Mouse (Mus musculus) erythroblast, adult 5-6 weeks (primary cell): ENCODE results near the gene Kcnc3. TPM values are rescaled to one million over a fixed set of nuclear protein-coding genes. Genes with fewer than 3 reads are reported as not detected.

Source experiments
- ATAC-seq: replicated peaks from 2 replicates; pipeline ENCODE4 v1.8.0; 2016; ENCODE audit warnings: moderate number of reproducible peaks, mild to moderate bottlenecking, moderate TSS enrichment, inconsistent platforms; ENCODE audit not compliant: poor library complexity, low FRiP score, severe bottlenecking
- total RNA-seq, 2 experiments: library from RNA; stranded (forward) in 1 of 2; stranded (reverse) in 1 of 2; fragments of 150-400 nt in 1 of 2; fragments of 200-764, 138-1000 nt in 1 of 2; gene quantifications; 2 replicates each; pipeline versions ENCODE4 v1.2.3 to v1.2.4; 2015 to 2017; ENCODE audit warnings: low replicate concordance in 2 of 2

Gene Kcnc3
- total RNA-seq, 2 experiments from 2014 or later: not detected

DNA sequence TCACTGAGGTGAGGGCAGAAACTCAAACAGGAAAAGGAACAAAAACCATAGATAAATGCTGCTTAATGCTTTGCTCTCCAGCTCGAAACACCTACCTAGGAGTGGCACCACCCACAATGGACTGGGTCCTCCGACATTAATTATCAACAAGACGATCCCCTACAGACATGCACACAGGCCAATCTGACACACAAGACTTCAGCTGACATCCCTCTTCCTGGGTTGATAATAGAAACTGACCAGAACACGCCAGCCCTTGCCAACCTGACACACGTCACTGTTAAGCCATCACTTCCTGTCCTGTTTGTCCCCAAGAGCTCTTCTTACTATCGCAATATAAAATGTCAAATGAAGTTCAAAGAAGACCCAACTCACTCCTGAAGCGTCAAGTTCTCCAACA is 61.0 kb downstream of the Kcnc3 start:
- no peak for ATAC-seq

DNA sequence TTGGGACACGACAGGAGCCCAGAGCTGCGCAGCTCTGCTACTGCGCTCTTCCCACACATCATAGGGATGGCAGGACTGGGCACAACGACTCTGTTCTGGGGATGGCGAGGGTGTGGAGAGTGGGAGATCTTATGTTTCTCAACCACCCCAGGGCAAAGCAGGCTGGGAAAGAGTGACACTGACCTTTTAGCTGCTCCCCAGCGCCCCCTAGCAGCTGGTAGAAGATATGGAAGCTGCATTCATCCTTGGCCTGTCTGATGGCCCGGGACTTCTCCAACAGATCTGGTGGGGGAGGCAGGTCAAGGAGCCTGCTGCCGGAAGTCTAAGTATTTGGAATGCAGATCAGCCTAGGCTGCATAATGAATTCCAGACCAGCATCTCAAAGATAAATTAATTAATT is 63.3 kb downstream of the Kcnc3 start:
- ATAC-seq: no peak

Other genes with a start within 250 kb of the Kcnc3 start
- gene Syt3, start 206.6 kb upstream of the Kcnc3 start, total RNA-seq (2015; ENCODE audit: low replicate concordance): not detected in 2 replicates
- gene Syt3, start 206.6 kb upstream of the Kcnc3 start, total RNA-seq (2017; ENCODE audit: low replicate concordance): not detected in 2 replicates
- not detected in 2 replicates for gene 1700008O03Rik, start 204.8 kb upstream of the Kcnc3 start, total RNA-seq (2015; ENCODE audit: low replicate concordance)
- not detected in 2 replicates for gene 1700008O03Rik, start 204.8 kb upstream of the Kcnc3 start, total RNA-seq (2017; ENCODE audit: low replicate concordance)
- not detected in 2 replicates for gene Lrrc4b, start 161.6 kb upstream of the Kcnc3 start, total RNA-seq (2015; ENCODE audit: low replicate concordance)
- not detected in 2 replicates for gene Lrrc4b, start 161.6 kb upstream of the Kcnc3 start, total RNA-seq (2017; ENCODE audit: low replicate concordance)
- gene Aspdh, start 125.3 kb upstream of the Kcnc3 start, total RNA-seq (2015; ENCODE audit: low replicate concordance): not detected in 2 replicates
- gene Aspdh, start 125.3 kb upstream of the Kcnc3 start, total RNA-seq (2017; ENCODE audit: low replicate concordance): not detected in 2 replicates
- 6.7 and 43.7 TPM in 2 replicates for gene Josd2, start 122.7 kb upstream of the Kcnc3 start, total RNA-seq (2015; ENCODE audit: low replicate concordance)
- 33.7 and 59.7 TPM in 2 replicates for gene Josd2, start 122.7 kb upstream of the Kcnc3 start, total RNA-seq (2017; ENCODE audit: low replicate concordance)
- gene Emc10, start 94.1 kb upstream of the Kcnc3 start, total RNA-seq (2015; ENCODE audit: low replicate concordance): 17.9 and 19.2 TPM in 2 replicates
- gene Emc10, start 94.1 kb upstream of the Kcnc3 start, total RNA-seq (2017; ENCODE audit: low replicate concordance): 12.4 and 13.4 TPM in 2 replicates
- not detected in 2 replicates for gene Fam71e1, start 94.1 kb upstream of the Kcnc3 start, total RNA-seq (2015; ENCODE audit: low replicate concordance)
- gene Fam71e1, start 94.1 kb upstream of the Kcnc3 start, total RNA-seq (2017; ENCODE audit: low replicate concordance): not detected in 2 replicates
- not detected in 2 replicates for gene Mybpc2, start 66.0 kb upstream of the Kcnc3 start, total RNA-seq (2015; ENCODE audit: low replicate concordance)
- gene Mybpc2, start 66.0 kb upstream of the Kcnc3 start, total RNA-seq (2017; ENCODE audit: low replicate concordance): not detected in 2 replicates
- 1.7 and 1.9 TPM in 2 replicates for gene Spib, start 58.6 kb upstream of the Kcnc3 start, total RNA-seq (2015; ENCODE audit: low replicate concordance)
- 1.9 and 2.6 TPM in 2 replicates for gene Spib, start 58.6 kb upstream of the Kcnc3 start, total RNA-seq (2017; ENCODE audit: low replicate concordance)
- gene Pold1, start 41.8 kb upstream of the Kcnc3 start, total RNA-seq (2015; ENCODE audit: low replicate concordance): 21.3 and 26.5 TPM in 2 replicates
- 16.2 and 29.3 TPM in 2 replicates for gene Pold1, start 41.8 kb upstream of the Kcnc3 start, total RNA-seq (2017; ENCODE audit: low replicate concordance)
- 34.4 and 41.8 TPM in 2 replicates for gene Nr1h2, start 36.7 kb upstream of the Kcnc3 start, total RNA-seq (2015; ENCODE audit: low replicate concordance)
- gene Nr1h2, start 36.7 kb upstream of the Kcnc3 start, total RNA-seq (2017; ENCODE audit: low replicate concordance): 32.0 and 41.0 TPM in 2 replicates
- gene Napsa, start 18.3 kb upstream of the Kcnc3 start, total RNA-seq (2015; ENCODE audit: low replicate concordance): 66.9 TPM in 2 replicates
- gene Napsa, start 18.3 kb upstream of the Kcnc3 start, total RNA-seq (2017; ENCODE audit: low replicate concordance): 18.0 and 26.1 TPM in 2 replicates
- gene Myh14, start 80.2 kb downstream of the Kcnc3 start, total RNA-seq (2015; ENCODE audit: low replicate concordance): not detected in 2 replicates
- not detected in 2 replicates for gene Myh14, start 80.2 kb downstream of the Kcnc3 start, total RNA-seq (2017; ENCODE audit: low replicate concordance)
- gene Izumo2, start 118.1 kb downstream of the Kcnc3 start, total RNA-seq (2015; ENCODE audit: low replicate concordance): not detected in 2 replicates
- not detected in 2 replicates for gene Izumo2, start 118.1 kb downstream of the Kcnc3 start, total RNA-seq (2017; ENCODE audit: low replicate concordance)
- gene Vrk3, start 157.7 kb downstream of the Kcnc3 start, total RNA-seq (2015; ENCODE audit: low replicate concordance): 21.5 and 24.0 TPM in 2 replicates
- 11.3 and 22.7 TPM in 2 replicates for gene Vrk3, start 157.7 kb downstream of the Kcnc3 start, total RNA-seq (2017; ENCODE audit: low replicate concordance)
- 0.58 TPM in 1 of 2 replicates, not detected in the other for gene Zfp473, start 160.4 kb downstream of the Kcnc3 start, total RNA-seq (2015; ENCODE audit: low replicate concordance)
- gene Zfp473, start 160.4 kb downstream of the Kcnc3 start, total RNA-seq (2017; ENCODE audit: low replicate concordance): 0.14 and 0.60 TPM in 2 replicates
- gene Nup62, start 225.4 kb downstream of the Kcnc3 start, total RNA-seq (2015; ENCODE audit: low replicate concordance): 10.4 and 14.4 TPM in 2 replicates
- 21.7 and 21.9 TPM in 2 replicates for gene Nup62, start 225.4 kb downstream of the Kcnc3 start, total RNA-seq (2017; ENCODE audit: low replicate concordance)
- gene Il4i1, start 225.7 kb downstream of the Kcnc3 start, total RNA-seq (2015; ENCODE audit: low replicate concordance): 0.84 TPM in 1 of 2 replicates, not detected in the other
- gene Il4i1, start 225.7 kb downstream of the Kcnc3 start, total RNA-seq (2017; ENCODE audit: low replicate concordance): 0.09 TPM in 1 of 2 replicates, not detected in the other
- 1.3 and 1.9 TPM in 2 replicates for gene Atf5, start 226.0 kb downstream of the Kcnc3 start, total RNA-seq (2015; ENCODE audit: low replicate concordance)
- 2.1 and 2.5 TPM in 2 replicates for gene Atf5, start 226.0 kb downstream of the Kcnc3 start, total RNA-seq (2017; ENCODE audit: low replicate concordance)